Mouse (Mus musculus) brain, adult 2 months (tissue): Measurements from ENCODE around the gene Slc36a1.

Experiments used
- DNase-seq: peaks from one replicate; pipeline ENCODE4 v3.0.0; 2011; ENCODE audit warnings: low read depth, low spot score

The Slc36a1 gene

GRCm38 (mm10) chr11:55274756-55275155 lies 70.6 kb downstream of the Slc36a1 start:
- peak; percentile 91 for DNase-seq
